Mouse (Mus musculus): ENCODE data around the gene Sdk2. TPM values are rescaled to one million over a fixed set of nuclear protein-coding genes. Genes with fewer than 3 reads are reported as not detected.

Sdk2 gene
- polyA plus RNA-seq (2015; fragmentation: Nextera tagmentation; extraction: Ambion mirVana) = 0.08 and 0.35 TPM in 2 replicates

DNA sequence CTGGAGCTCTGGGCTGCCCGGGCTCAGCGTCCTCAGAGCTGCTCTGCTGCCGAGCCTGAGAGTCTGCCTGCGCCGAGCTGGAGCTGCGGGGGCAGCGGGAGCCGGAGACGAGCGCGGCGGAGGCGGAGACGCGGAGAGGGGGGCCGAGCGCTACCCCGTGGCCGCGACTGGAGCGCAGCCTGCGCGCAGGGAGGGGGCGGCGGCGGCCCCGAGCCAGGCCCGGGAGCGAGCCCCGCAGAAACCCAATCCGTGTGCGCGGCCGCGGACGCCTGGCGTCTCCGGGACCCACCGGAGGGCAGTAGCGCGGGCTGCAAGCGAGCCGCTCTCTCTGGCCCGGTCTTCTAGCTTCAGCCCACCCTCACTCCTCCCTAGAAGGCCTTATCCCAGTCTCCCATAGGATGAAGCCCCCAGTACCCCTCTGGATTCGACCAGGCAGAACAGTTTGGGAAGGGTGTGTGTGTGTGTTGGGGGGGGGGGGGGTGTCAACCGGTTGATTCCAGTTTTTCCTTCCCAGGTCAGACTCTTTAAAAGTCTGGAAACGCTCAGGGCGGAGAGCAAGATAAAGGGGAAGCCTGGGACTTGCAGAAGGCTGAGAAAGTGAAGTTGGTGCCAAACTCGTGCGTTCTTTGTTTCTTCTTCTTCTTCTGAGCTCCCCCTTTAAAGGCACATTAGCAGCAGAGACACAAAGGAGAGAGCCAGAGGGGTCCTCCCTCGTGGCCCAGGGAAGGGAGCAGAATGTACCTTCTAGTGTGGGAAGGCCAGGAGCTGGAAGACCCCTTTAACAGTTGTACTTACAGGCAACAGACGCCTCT lies at the start of gene Sdk2:
TSS of gene Sdk2 (minus strand) at position 96 of the 812 bp plus-strand sequence.
- Histone ChIP-seq H3K27me3 (ENCODE audit: control insufficient read depth, insufficient read depth, low read depth, low read length) (peaks cover 49% of the 10 kb centered on the region), H3K4me1 (ENCODE audit: control insufficient read depth, low read depth, low read length) (no peaks in the 10 kb centered on the region), H3K27ac (ENCODE audit: low read length) (no peak within 1 kb of the TSS)

DNA sequence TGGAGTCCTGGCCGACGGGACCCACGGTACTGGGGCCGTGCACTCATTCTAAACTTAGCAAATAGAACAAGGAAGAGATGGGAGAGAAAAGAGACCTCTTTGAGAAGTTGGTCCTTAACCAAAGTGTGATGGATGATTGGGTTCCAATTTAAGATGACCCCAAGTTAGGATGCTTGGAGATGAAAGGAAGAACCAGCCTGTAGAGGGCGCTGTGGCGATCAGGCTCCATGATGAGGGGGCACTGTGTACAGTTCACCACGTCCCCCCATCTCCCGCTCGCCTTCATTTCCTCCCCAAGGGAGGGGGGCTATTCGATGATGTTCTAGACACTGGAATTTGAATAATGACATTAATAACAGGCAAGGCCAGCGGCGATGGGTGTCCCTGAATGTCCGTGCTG lies 48.2 kb upstream of the Sdk2 start:
- ATAC-seq (ENCODE audit: low read depth) = no peak
- Histone ChIP-seq H3K27ac (ENCODE audit: low read length) (no peak overlapping the region), H3K9me3 (replicated peaks; ENCODE audit: control insufficient read depth, low read length) (no peaks in the 10 kb centered on the region), H3K4me3 (ENCODE audit: low read depth, low read length) (no peak overlapping the region), H3K4me1 (ENCODE audit: control insufficient read depth, low read depth, low read length) (no peaks in the 10 kb centered on the region), H3K27me3 (ENCODE audit: control insufficient read depth, insufficient read depth, low read depth, low read length) (no peaks in the 10 kb centered on the region), H3K36me3 (ENCODE audit: control insufficient read depth, insufficient read depth) (no peaks in the 10 kb centered on the region), H3K9ac (ENCODE audit: low read depth, low read length) (no peak overlapping the region), H3K4me2 (ENCODE audit: low read depth, low read length) (no peak overlapping the region)
- WGBS (ENCODE audit: insufficient replicate concordance) = 71% methylated on average over 13 of the region's 13 CpGs

More for the DNA sequence above, at the start of gene Sdk2:
- peak; percentile 41; the same call in 1 of the 2 replicates for ATAC-seq (ENCODE audit: low read depth)
- no peaks in the 10 kb centered on the region for H3K36me3 ChIP-seq (ENCODE audit: control insufficient read depth, insufficient read depth)
- no peak within 1 kb of the TSS for H3K9ac ChIP-seq (ENCODE audit: low read depth, low read length)
- WGBS (ENCODE audit: insufficient replicate concordance) = 3% methylated on average over 50 of the region's 52 CpGs
- H3K9me3 ChIP-seq (replicated peaks; ENCODE audit: control insufficient read depth, low read length) = no peaks in the 10 kb centered on the region
- H3K4me3 ChIP-seq (ENCODE audit: low read depth, low read length) = peak within 1 kb of the TSS; percentile 45
- H3K4me2 ChIP-seq (ENCODE audit: low read depth, low read length) = peak within 1 kb of the TSS; percentile 66

DNA sequence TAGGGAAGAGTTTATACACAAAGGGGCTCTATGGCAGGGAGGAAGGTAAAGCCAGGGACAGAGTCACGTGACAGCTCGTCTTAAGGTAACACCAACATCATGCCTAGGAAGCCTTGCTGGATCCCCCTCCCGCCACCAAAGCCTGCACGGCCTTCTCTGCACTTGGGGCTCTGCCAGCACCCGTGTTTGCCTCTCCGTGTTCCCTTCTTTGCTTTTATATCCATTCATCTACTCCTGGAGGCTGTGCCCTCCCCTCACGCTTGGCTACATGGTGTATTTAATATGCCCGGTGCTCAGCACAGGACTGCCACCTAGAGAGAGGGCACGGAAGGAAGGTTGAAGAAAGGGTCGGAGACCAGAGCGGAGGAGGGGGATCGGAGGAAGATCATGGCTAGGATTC lies 47.8 kb upstream of the Sdk2 start:
- H3K4me3 ChIP-seq (ENCODE audit: low read depth, low read length) = no peak overlapping the region
- no peaks in the 10 kb centered on the region for H3K9me3 ChIP-seq (replicated peaks; ENCODE audit: control insufficient read depth, low read length)
- no peak overlapping the region for H3K9ac ChIP-seq (ENCODE audit: low read depth, low read length)
- H3K27ac ChIP-seq (ENCODE audit: low read length) = no peak overlapping the region
- no peak overlapping the region for H3K4me2 ChIP-seq (ENCODE audit: low read depth, low read length)
- no peaks in the 10 kb centered on the region for H3K4me1 ChIP-seq (ENCODE audit: control insufficient read depth, low read depth, low read length)
- no peak for ATAC-seq (ENCODE audit: low read depth)
- no peaks in the 10 kb centered on the region for H3K36me3 ChIP-seq (ENCODE audit: control insufficient read depth, insufficient read depth)
- 62% methylated on average over 12 of the region's 12 CpGs for WGBS (ENCODE audit: insufficient replicate concordance)
- no peaks in the 10 kb centered on the region for H3K27me3 ChIP-seq (ENCODE audit: control insufficient read depth, insufficient read depth, low read depth, low read length)

DNA sequence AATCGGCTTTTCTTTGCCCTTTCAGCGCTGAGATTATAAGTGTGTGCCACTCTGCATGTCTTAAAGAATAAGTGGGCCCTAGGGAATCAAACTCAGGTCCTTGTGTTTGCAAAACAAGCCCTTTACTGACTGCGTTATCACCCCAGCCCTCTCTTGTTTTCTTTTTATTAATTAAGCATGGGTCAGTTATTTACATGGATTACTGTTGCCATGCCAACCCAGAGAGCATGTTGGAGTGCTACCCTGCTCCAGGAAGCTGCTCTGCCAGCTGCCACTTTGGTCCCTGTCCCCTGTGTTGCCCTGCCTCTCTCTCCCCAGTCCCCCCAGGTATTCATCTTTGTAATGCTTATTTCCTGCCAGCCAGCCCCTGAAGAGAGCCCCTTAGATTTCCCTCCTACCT lies 44.0 kb upstream of the Sdk2 start:
- no peak overlapping the region for H3K27ac ChIP-seq (ENCODE audit: low read length)
- no peaks in the 10 kb centered on the region for H3K27me3 ChIP-seq (ENCODE audit: control insufficient read depth, insufficient read depth, low read depth, low read length)
- no peaks in the 10 kb centered on the region for H3K4me1 ChIP-seq (ENCODE audit: control insufficient read depth, low read depth, low read length)
- H3K9me3 ChIP-seq (replicated peaks; ENCODE audit: control insufficient read depth, low read length) = no peaks in the 10 kb centered on the region
- no peaks in the 10 kb centered on the region for H3K36me3 ChIP-seq (ENCODE audit: control insufficient read depth, insufficient read depth)
- H3K4me2 ChIP-seq (ENCODE audit: low read depth, low read length) = no peak overlapping the region
- WGBS (ENCODE audit: insufficient replicate concordance) = 38% methylated on average over 3 of the region's 3 CpGs
- ATAC-seq (ENCODE audit: low read depth) = no peak
- no peak overlapping the region for H3K9ac ChIP-seq (ENCODE audit: low read depth, low read length)
- no peak overlapping the region for H3K4me3 ChIP-seq (ENCODE audit: low read depth, low read length)

DNA sequence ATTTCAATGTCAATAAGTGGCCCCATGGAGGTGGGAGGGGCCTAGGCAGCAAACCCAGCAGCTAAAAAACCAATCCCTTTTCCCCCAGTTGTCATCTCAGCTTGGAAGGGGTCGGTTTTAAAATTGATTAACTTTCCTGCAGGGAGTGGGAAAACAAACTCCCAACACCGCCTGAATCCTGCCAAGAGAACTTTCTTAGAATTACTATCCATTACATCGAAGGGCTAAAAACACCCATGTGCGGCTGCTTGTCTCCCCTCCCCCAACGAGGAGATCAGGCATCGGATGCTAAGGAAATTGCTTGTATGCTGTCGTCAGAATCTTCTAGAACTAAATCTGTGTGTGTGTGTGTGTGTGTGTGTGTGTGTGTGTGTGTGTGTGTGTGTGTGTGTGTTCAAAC lies 26.8 kb upstream of the Sdk2 start:
- Histone ChIP-seq H3K4me3 (ENCODE audit: low read depth, low read length) (no peak overlapping the region), H3K36me3 (ENCODE audit: control insufficient read depth, insufficient read depth) (no peaks in the 10 kb centered on the region), H3K27me3 (ENCODE audit: control insufficient read depth, insufficient read depth, low read depth, low read length) (no peaks in the 10 kb centered on the region), H3K4me1 (ENCODE audit: control insufficient read depth, low read depth, low read length) (no peaks in the 10 kb centered on the region), H3K4me2 (ENCODE audit: low read depth, low read length) (no peak overlapping the region), H3K9ac (ENCODE audit: low read depth, low read length) (no peak overlapping the region), H3K9me3 (replicated peaks; ENCODE audit: control insufficient read depth, low read length) (no peaks in the 10 kb centered on the region), H3K27ac (ENCODE audit: low read length) (no peak overlapping the region)
- no peak for ATAC-seq (ENCODE audit: low read depth)
- WGBS (ENCODE audit: insufficient replicate concordance) = 52% methylated on average over 7 of the region's 7 CpGs

DNA sequence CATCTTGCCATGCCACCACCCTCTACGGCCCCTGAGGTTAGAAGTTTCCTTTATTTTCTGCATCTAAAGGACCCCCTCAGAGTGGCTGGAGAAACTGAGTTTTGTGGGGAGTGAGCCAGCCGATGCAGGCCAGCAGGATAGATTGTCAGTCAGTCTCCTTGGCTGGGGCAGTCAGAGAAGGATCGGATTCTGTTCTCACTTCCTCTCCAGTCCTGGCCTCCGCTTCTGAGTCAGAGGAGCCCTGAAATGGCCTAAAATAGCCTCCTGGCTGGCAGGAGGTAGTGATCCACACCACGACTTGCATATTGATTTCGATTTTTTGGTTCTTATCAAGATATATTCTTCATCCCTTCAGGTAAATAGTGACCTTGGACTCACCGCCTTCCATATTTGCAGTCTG lies 26.3 kb upstream of the Sdk2 start:
- Histone ChIP-seq H3K4me2 (ENCODE audit: low read depth, low read length) (no peak overlapping the region), H3K9me3 (replicated peaks; ENCODE audit: control insufficient read depth, low read length) (no peaks in the 10 kb centered on the region), H3K9ac (ENCODE audit: low read depth, low read length) (no peak overlapping the region), H3K27ac (ENCODE audit: low read length) (no peak overlapping the region), H3K27me3 (ENCODE audit: control insufficient read depth, insufficient read depth, low read depth, low read length) (no peaks in the 10 kb centered on the region), H3K36me3 (ENCODE audit: control insufficient read depth, insufficient read depth) (no peaks in the 10 kb centered on the region), H3K4me1 (ENCODE audit: control insufficient read depth, low read depth, low read length) (no peaks in the 10 kb centered on the region), H3K4me3 (ENCODE audit: low read depth, low read length) (no peak overlapping the region)
- ATAC-seq (ENCODE audit: low read depth) = no peak
- 32% methylated on average over 7 of the region's 7 CpGs for WGBS (ENCODE audit: insufficient replicate concordance)

DNA sequence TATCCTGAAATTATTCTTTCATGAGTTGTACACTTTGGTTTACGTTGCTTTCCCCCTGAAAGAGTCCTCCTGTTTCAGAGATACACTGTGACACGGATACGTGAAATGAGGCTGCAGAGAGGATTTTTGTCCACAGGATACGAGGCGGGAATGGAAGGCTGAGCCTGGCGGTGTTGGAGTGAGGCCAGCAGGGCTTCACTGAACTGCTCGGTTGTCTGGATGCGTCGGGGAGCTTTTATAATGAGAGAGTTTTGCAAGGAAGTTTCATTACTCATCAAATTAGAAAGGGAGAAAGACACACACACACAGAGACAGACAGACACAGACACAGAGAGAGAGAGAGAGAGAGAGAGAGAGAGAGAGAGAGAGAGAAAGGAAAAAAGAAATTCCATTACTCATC lies 13.8 kb upstream of the Sdk2 start:
- Histone ChIP-seq H3K9ac (ENCODE audit: low read depth, low read length) (no peak overlapping the region), H3K9me3 (replicated peaks; ENCODE audit: control insufficient read depth, low read length) (no peaks in the 10 kb centered on the region; the same call in 1 of the 2 replicates), H3K4me2 (ENCODE audit: low read depth, low read length) (no peak overlapping the region), H3K27ac (ENCODE audit: low read length) (no peak overlapping the region), H3K36me3 (ENCODE audit: control insufficient read depth, insufficient read depth) (no peaks in the 10 kb centered on the region), H3K4me1 (ENCODE audit: control insufficient read depth, low read depth, low read length) (no peaks in the 10 kb centered on the region), H3K27me3 (ENCODE audit: control insufficient read depth, insufficient read depth, low read depth, low read length) (no peaks in the 10 kb centered on the region), H3K4me3 (ENCODE audit: low read depth, low read length) (no peak overlapping the region)
- 65% methylated on average over 9 of the region's 9 CpGs for WGBS (ENCODE audit: insufficient replicate concordance)
- no peak for ATAC-seq (ENCODE audit: low read depth)

DNA sequence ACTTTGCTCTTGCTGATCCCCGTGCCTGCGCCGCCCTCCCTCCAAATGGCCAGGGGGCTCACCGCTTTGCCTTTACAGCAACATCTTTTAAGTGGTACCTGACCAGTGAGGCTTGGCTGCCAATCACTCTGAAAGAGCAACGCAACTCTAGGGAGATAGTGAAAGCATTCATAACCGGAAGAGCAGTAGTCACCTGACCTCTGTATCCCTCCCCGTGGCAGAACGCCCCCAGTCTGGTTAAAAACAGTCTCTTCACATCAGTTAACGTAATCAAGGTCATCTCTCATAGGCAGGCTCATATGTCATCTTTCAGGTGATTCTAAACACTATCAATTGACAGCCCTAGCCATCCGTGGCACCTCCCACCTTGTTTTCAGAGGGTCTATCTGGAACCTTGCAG lies 5.8 kb upstream of the Sdk2 start:
- H3K9ac ChIP-seq (ENCODE audit: low read depth, low read length) = no peak overlapping the region

DNA sequence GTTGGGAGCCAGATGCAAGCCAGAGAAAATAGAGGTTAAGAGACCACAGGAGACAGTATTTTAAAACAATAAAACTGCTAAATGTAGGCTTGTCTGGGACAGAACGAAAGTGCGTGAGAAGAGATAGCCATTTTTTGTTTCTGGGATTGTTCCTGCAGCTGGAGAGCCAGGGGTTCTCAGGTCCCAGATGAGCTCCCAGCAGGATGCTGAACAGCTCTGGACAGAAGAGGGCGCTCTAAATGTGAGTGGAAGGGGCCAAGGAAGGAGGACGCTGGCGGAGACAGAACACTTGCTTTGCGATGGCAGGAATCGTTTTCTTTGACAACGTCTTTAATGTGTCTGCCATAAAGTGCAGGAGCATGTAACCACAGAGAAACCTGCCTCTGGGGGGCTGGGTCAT lies 5.2 kb upstream of the Sdk2 start:
- H3K27ac ChIP-seq (ENCODE audit: low read length) = no peak overlapping the region
- peak overlapping the region; percentile 14; the same call in 1 of the 2 replicates for H3K4me2 ChIP-seq (ENCODE audit: low read depth, low read length)
- peak overlapping the region; percentile 28 for H3K4me3 ChIP-seq (ENCODE audit: low read depth, low read length)
- no peak overlapping the region for H3K9ac ChIP-seq (ENCODE audit: low read depth, low read length)
- H3K36me3 ChIP-seq (ENCODE audit: control insufficient read depth, insufficient read depth) = no peaks in the 10 kb centered on the region
- 24% methylated on average over 8 of the region's 8 CpGs for WGBS (ENCODE audit: insufficient replicate concordance)
- no peak for ATAC-seq (ENCODE audit: low read depth)
- peaks cover 17% of the 10 kb centered on the region for H3K27me3 ChIP-seq (ENCODE audit: control insufficient read depth, insufficient read depth, low read depth, low read length)
- no peaks in the 10 kb centered on the region for H3K4me1 ChIP-seq (ENCODE audit: control insufficient read depth, low read depth, low read length)
- no peaks in the 10 kb centered on the region for H3K9me3 ChIP-seq (replicated peaks; ENCODE audit: control insufficient read depth, low read length)

More for the DNA sequence above, 5.8 kb upstream of the Sdk2 start:
- H3K27ac ChIP-seq (ENCODE audit: low read length) = no peak overlapping the region
- no peaks in the 10 kb centered on the region for H3K9me3 ChIP-seq (replicated peaks; ENCODE audit: control insufficient read depth, low read length)
- no peak for ATAC-seq (ENCODE audit: low read depth)
- WGBS (ENCODE audit: insufficient replicate concordance) = 60% methylated on average over 10 of the region's 10 CpGs
- H3K4me3 ChIP-seq (ENCODE audit: low read depth, low read length) = peak overlapping the region; percentile 28
- no peaks in the 10 kb centered on the region for H3K36me3 ChIP-seq (ENCODE audit: control insufficient read depth, insufficient read depth)
- H3K4me2 ChIP-seq (ENCODE audit: low read depth, low read length) = peak overlapping the region; percentile 14
- H3K4me1 ChIP-seq (ENCODE audit: control insufficient read depth, low read depth, low read length) = no peaks in the 10 kb centered on the region
- H3K27me3 ChIP-seq (ENCODE audit: control insufficient read depth, insufficient read depth, low read depth, low read length) = peaks cover 11% of the 10 kb centered on the region

Data from liver, embryonic 16.5 days (tissue).